Mouse (Mus musculus) stomach, postnatal 0 days (tissue): ENCODE data around the gene Gpatch2.

Experiments
- CTCF ChIP-seq: IDR thresholded peaks from 2 replicates; pipeline ENCODE4 v1.5.1; 2016; ENCODE audit warnings: antibody characterized with exemption, low read depth, mild to moderate bottlenecking, moderate library complexity
- EP300 ChIP-seq: optimal IDR thresholded peaks from 2 replicates; pipeline ENCODE3; 2016; ENCODE audit warnings: antibody characterized with exemption

- TF ChIP-seq CTCF, result no peak
- no peak for TF ChIP-seq EP300
These were observed 98.0 kb downstream of the Gpatch2 start for GRCm38 (mm10) chr1:187313323-187313722.
